Mouse (Mus musculus): ENCODE measurements at regions not wholly inside any gene's neighbourhood (a gene's known extent, or its start where the extent isn't known, plus 50 kb on each side); places are given as distances from the start of the nearest gene placed in this dataset.

- Histone ChIP-seq H3K27me3 (ENCODE audit: control insufficient read depth, insufficient read depth, low read length) (no peaks in the 10 kb centered on the region), H3K4me1 (ENCODE audit: control insufficient read depth, insufficient read depth) (no peaks in the 10 kb centered on the region), H3K27ac (ENCODE audit: low read depth) (no peak overlapping the region), H3K4me2 (ENCODE audit: low read depth, low read length) (no peak overlapping the region), H3K9ac (replicated peaks; ENCODE audit: low read depth, low read length) (no peak overlapping the region), H3K4me3 (ENCODE audit: low read depth, low read length) (no peak overlapping the region), H3K9me3 (replicated peaks; ENCODE audit: control insufficient read depth, low read length) (no peaks in the 10 kb centered on the region), H3K36me3 (replicated peaks; ENCODE audit: control insufficient read depth, insufficient read depth, low read length) (no peaks in the 10 kb centered on the region)
- TF ChIP-seq EP300 (IDR thresholded peaks at IDR 0.05; ENCODE audit: low read depth) (no peak), CTCF (IDR thresholded peaks at IDR 0.05; ENCODE audit: low read depth) (no peak)
- ATAC-seq (ENCODE audit: insufficient read depth, low read depth) (no peak), DNase-seq (ENCODE audit: low spot score) (no peak)
- WGBS, result 34% methylated on average over 1 of the region's 1 CpGs
Observed at GRCm38 (mm10) chr2:57175219-57175618, 51.4 kb upstream of the Nr4a2 start.
